Mouse (Mus musculus) neural tube, embryonic 14.5 days (tissue): ENCODE results near the gene Tmtc1. TPM values are rescaled to one million over a fixed set of nuclear protein-coding genes. Genes with fewer than 3 reads are reported as not detected.

Experiments
- polyA plus RNA-seq: library from polyadenylated mRNA; unstranded; fragments of >200 nt; fragmentation: Nextera tagmentation; extraction: Ambion mirVana; gene quantifications from 2 replicates; pipeline ENCODE4 v1.2.1, GENCODE M21; 2014

Tmtc1 gene
- polyA plus RNA-seq, 1 experiment from 2014 or later, result 6.2 TPM

Other genes with a start within 250 kb of the Tmtc1 start
- 218 and 219 TPM in 2 replicates for gene Ergic2, start 232.0 kb downstream of the Tmtc1 start, polyA plus RNA-seq